Mouse (Mus musculus) bone marrow macrophage, adult 2 months (primary cell): ENCODE results near the gene Gm17455.

Experiments
- CTCF ChIP-seq: IDR thresholded peaks from 2 replicates; pipeline ENCODE4 v1.5.1; 2012; ENCODE audit warnings: low read depth, mild to moderate bottlenecking, low read length, moderate library complexity
- POLR2A ChIP-seq: IDR thresholded peaks from 2 replicates; pipeline ENCODE4 v1.6.1; 2012; ENCODE audit warnings: mild to moderate bottlenecking, low read depth, low read length, borderline replicate concordance

GRCm38 (mm10) chr10:60373543-60373936, 26.0 kb upstream of the Gm17455 start:
- TF ChIP-seq POLR2A: no peak
- no peak for TF ChIP-seq CTCF
